Mouse (Mus musculus): ENCODE data around the gene Zfp281.

Gene Zfp281

GRCm38 (mm10) chr1:136658456-136659227 lies 33.9 kb downstream of the Zfp281 start:
- no peak for DNase-seq (ENCODE audit: low spot score)

- no peak for DNase-seq (ENCODE audit: low spot score)
Measured at GRCm38 (mm10) chr1:136659337-136659736, 34.6 kb downstream of the Zfp281 start.

- no peak for DNase-seq (ENCODE audit: low spot score)
Measured at GRCm38 (mm10) chr1:136659917-136660316, 35.2 kb downstream of the Zfp281 start.

- DNase-seq (ENCODE audit: low spot score): no peak
Measured at GRCm38 (mm10) chr1:136661511-136661910, 36.8 kb downstream of the Zfp281 start.

- DNase-seq (ENCODE audit: low spot score): no peak
Measured at GRCm38 (mm10) chr1:136661939-136662563, 37.4 kb downstream of the Zfp281 start.

GRCm38 (mm10) chr1:136664921-136665582 lies 40.4 kb downstream of the Zfp281 start:
- no peak for DNase-seq (ENCODE audit: low spot score)

GRCm38 (mm10) chr1:136666513-136666912 lies 41.8 kb downstream of the Zfp281 start:
- no peak for DNase-seq (ENCODE audit: low spot score)

GRCm38 (mm10) chr1:136669926-136670325 lies 45.2 kb downstream of the Zfp281 start:
- DNase-seq (ENCODE audit: low spot score): no peak

GRCm38 (mm10) chr1:136670421-136670820 lies 45.7 kb downstream of the Zfp281 start:
- DNase-seq (ENCODE audit: low spot score): peak; percentile 32

GRCm38 (mm10) chr1:136671767-136672434 lies 47.2 kb downstream of the Zfp281 start:
- DNase-seq (ENCODE audit: low spot score): no peak

GRCm38 (mm10) chr1:136672564-136672963 lies 47.9 kb downstream of the Zfp281 start:
- DNase-seq (ENCODE audit: low spot score): no peak

GRCm38 (mm10) chr1:136673293-136673692 lies 48.6 kb downstream of the Zfp281 start:
- no peak for DNase-seq (ENCODE audit: low spot score)

- no peak for DNase-seq (ENCODE audit: low spot score)
Measured at GRCm38 (mm10) chr1:136674548-136675455, 50.1 kb downstream of the Zfp281 start.

- no peak for DNase-seq (ENCODE audit: low spot score)
Measured at GRCm38 (mm10) chr1:136675736-136676444, 51.2 kb downstream of the Zfp281 start.

- DNase-seq (ENCODE audit: low spot score): peak; percentile 73
Measured at GRCm38 (mm10) chr1:136676445-136676755, 51.7 kb downstream of the Zfp281 start.

GRCm38 (mm10) chr1:136677847-136678325 lies 53.2 kb downstream of the Zfp281 start:
- DNase-seq (ENCODE audit: low spot score): no peak

- DNase-seq (ENCODE audit: low spot score): no peak
Measured at GRCm38 (mm10) chr1:136678836-136679235, 54.1 kb downstream of the Zfp281 start.

All from lung, postnatal 25 days (tissue).